Mouse (Mus musculus): ENCODE results near the gene Tmod4. TPM values are rescaled to one million over a fixed set of nuclear protein-coding genes. Genes with fewer than 3 reads are reported as not detected.

Gene Tmod4
- polyA plus RNA-seq, 1 experiment, result 3.6 TPM

DNA sequence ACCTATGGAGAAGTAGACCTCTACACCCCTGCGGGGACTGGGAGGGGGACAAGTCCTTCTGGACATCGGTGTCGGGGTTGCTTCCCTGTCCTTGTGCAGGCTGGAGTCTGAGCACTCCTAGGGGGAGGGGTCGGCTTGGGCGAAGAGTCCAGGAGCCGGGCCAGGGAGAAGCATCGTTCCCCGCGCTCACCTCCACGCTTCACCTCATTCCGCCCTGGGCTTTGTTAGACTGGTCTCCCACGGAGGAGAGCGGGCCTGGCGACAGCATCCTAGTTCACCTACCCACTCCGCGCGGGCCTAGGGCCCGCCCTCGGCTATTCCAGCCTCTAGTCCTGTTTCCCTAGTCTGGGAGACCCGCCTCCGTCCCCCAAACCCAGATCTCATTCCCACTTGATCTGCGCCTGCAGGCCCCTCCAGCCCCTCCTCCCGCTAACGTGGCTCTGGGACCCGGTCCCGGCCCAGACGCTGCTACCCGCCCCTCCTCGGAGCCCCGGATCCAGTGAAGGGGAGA lies 36.8 kb downstream of the Tmod4 start:
- Histone ChIP-seq H3K27me3 (ENCODE audit: control insufficient read depth, insufficient read depth, low read length) (peaks cover 6% of the 10 kb centered on the region; the same call in 1 of the 2 replicates), H3K4me3 (ENCODE audit: control insufficient read depth, insufficient read depth, low read length) (peak overlapping the region; percentile 83), H3K36me3 (ENCODE audit: control insufficient read depth, insufficient read depth, low read length) (no peaks in the 10 kb centered on the region), H3K27ac (ENCODE audit: control insufficient read depth, insufficient read depth, low read length) (no peak overlapping the region), H3K4me1 (replicated peaks; ENCODE audit: control insufficient read depth, insufficient read depth, low read length) (peaks cover 15% of the 10 kb centered on the region)
- peak; percentile 19 for DNase-seq
- no peak for TF ChIP-seq CTCF (IDR thresholded peaks at IDR 0.05; ENCODE audit: borderline replicate concordance, control insufficient read depth, extremely low read depth, insufficient read depth, low read length, poor library complexity)
- no peak for TF ChIP-seq POLR2A (IDR thresholded peaks at IDR 0.05; ENCODE audit: control insufficient read depth, extremely low read depth, insufficient read depth, low read length, poor library complexity)
- WGBS, result 17% methylated on average over 30 of the region's 30 CpGs

DNA sequence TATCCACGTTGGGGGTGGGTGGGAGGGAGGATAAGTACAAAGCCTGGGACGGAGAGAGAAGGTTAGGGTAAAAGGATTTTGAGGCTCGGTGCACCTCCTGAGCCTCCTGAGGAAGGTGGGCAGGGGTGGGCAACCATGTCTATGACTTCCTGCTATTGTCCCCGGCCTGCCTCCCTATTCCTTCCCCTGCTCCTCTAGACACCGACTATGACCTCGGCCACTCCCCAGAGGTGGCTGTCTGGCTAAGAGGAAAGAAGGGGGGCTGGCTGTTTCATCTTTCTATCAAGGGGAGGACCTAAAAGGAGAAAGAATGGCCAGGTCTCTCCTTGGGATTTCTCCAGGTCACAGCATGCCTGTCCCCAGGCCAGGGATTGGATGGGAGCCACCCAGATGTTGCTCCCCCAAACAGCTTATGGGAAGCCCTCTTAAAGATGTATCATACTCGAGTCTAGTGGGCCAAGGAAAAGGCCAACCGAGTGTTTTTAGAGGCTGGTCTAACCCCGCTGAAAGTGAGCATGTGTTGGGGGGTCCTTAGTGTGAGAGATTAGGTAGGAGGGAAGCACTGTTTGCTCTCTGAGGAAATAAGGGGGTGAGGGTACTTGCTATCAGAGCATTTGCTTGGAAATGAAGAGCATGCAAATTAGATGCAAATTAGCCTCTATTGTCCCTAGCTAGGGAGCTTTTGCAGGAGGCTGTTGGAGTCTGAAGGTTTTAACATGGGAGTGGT lies 37.5 kb downstream of the Tmod4 start:
- WGBS, result 43% methylated on average over 9 of the region's 9 CpGs
- DNase-seq, result no peak
- TF ChIP-seq CTCF (IDR thresholded peaks at IDR 0.05; ENCODE audit: borderline replicate concordance, control insufficient read depth, extremely low read depth, insufficient read depth, low read length, poor library complexity) (no peak), POLR2A (IDR thresholded peaks at IDR 0.05; ENCODE audit: control insufficient read depth, extremely low read depth, insufficient read depth, low read length, poor library complexity) (no peak)
- Histone ChIP-seq H3K27me3 (ENCODE audit: control insufficient read depth, insufficient read depth, low read length) (peaks cover 6% of the 10 kb centered on the region; the same call in 1 of the 2 replicates), H3K4me3 (ENCODE audit: control insufficient read depth, insufficient read depth, low read length) (no peak overlapping the region), H3K4me1 (replicated peaks; ENCODE audit: control insufficient read depth, insufficient read depth, low read length) (peaks cover 15% of the 10 kb centered on the region), H3K27ac (ENCODE audit: control insufficient read depth, insufficient read depth, low read length) (no peak overlapping the region), H3K36me3 (ENCODE audit: control insufficient read depth, insufficient read depth, low read length) (no peaks in the 10 kb centered on the region)

DNA sequence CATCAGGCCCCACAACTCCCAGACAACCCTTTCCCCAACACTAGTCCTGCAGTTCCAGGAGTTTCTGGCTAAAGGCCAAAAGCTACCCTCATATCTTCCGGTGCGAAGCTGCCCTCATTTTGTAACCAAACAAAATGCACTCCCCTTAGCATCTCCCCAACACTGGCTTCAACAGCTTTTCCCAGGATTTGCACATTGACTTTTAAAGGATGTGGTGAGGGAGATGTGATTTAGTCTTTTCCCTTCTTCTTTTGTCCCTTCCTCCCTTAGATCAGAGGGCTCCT lies 38.0 kb downstream of the Tmod4 start:
- Histone ChIP-seq H3K4me3 (ENCODE audit: control insufficient read depth, insufficient read depth, low read length) (no peak overlapping the region), H3K36me3 (ENCODE audit: control insufficient read depth, insufficient read depth, low read length) (no peaks in the 10 kb centered on the region), H3K27ac (ENCODE audit: control insufficient read depth, insufficient read depth, low read length) (no peak overlapping the region), H3K27me3 (ENCODE audit: control insufficient read depth, insufficient read depth, low read length) (peaks cover 6% of the 10 kb centered on the region; the same call in 1 of the 2 replicates), H3K4me1 (replicated peaks; ENCODE audit: control insufficient read depth, insufficient read depth, low read length) (peaks cover 15% of the 10 kb centered on the region)
- DNase-seq, result no peak
- 93% methylated on average over 2 of the region's 2 CpGs for WGBS
- no peak for TF ChIP-seq CTCF (IDR thresholded peaks at IDR 0.05; ENCODE audit: borderline replicate concordance, control insufficient read depth, extremely low read depth, insufficient read depth, low read length, poor library complexity)
- no peak for TF ChIP-seq POLR2A (IDR thresholded peaks at IDR 0.05; ENCODE audit: control insufficient read depth, extremely low read depth, insufficient read depth, low read length, poor library complexity)

DNA sequence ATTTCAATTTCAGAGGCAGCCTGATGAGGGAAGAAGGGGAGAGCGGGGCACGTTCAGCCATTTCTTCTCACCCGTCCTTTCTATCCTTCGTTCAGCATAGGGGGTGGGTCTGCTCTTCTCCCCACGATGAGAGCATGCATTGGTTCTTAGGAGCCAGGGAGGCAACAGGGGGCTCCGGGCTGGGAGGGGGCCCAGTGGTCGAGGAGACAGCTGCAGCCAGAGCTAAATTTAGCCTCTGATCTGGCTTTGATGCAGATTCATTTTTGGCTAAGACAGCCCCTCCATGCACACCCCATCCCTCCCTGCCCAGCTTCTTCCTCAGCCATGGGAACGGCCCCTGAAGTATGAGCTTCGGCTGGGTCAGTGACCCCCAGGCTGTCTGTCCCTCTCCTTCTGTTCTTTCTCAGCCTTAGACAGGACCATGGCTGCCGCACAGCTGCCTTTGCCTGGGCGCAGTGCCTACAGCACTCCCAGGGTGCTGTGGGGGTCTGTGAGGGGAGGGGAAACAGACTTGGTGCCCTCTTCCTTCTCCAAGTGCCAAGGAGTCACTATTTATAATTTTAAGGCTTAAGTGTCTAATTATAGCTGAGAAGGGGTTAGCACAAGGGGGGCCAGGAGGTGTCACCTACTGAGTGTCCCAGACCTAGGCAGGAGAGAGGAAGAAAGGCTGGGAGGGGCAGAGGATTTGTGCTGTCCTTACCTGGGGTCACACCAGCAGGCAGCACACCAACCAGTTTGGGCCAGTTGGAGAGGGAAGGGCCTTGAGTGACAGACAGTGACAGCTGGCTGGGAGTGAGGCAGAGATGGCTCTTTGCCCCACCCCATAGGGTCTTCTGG lies 39.4 kb downstream of the Tmod4 start:
- 78% methylated on average over 11 of the region's 11 CpGs for WGBS
- Histone ChIP-seq H3K27ac (ENCODE audit: control insufficient read depth, insufficient read depth, low read length) (no peak overlapping the region), H3K4me1 (replicated peaks; ENCODE audit: control insufficient read depth, insufficient read depth, low read length) (peaks cover 15% of the 10 kb centered on the region), H3K27me3 (ENCODE audit: control insufficient read depth, insufficient read depth, low read length) (peaks cover 6% of the 10 kb centered on the region; the same call in 1 of the 2 replicates), H3K36me3 (ENCODE audit: control insufficient read depth, insufficient read depth, low read length) (no peaks in the 10 kb centered on the region), H3K4me3 (ENCODE audit: control insufficient read depth, insufficient read depth, low read length) (no peak overlapping the region)
- DNase-seq, result no peak
- no peak for TF ChIP-seq POLR2A (IDR thresholded peaks at IDR 0.05; ENCODE audit: control insufficient read depth, extremely low read depth, insufficient read depth, low read length, poor library complexity)

DNA sequence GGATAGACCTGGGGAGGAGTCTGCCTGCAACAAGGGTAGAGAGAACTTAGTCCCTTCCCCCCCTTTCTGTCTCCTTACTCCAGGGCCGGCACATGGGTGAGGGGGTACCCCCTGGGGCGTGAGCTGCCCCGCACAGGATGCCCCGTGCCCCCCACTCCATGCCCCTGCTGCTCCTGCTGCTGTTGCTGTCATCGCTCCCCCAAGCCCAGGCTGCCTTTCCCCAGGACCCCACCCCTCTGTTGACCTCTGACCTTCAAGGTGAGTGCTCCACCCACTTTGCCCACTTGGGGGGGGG lies 39.9 kb downstream of the Tmod4 start:
- peaks cover 6% of the 10 kb centered on the region; the same call in 1 of the 2 replicates for H3K27me3 ChIP-seq (ENCODE audit: control insufficient read depth, insufficient read depth, low read length)
- no peak for DNase-seq
- WGBS, result 96% methylated on average over 5 of the region's 5 CpGs
- H3K36me3 ChIP-seq (ENCODE audit: control insufficient read depth, insufficient read depth, low read length), result no peaks in the 10 kb centered on the region
- H3K4me1 ChIP-seq (replicated peaks; ENCODE audit: control insufficient read depth, insufficient read depth, low read length), result peaks cover 15% of the 10 kb centered on the region
- no peak overlapping the region for H3K27ac ChIP-seq (ENCODE audit: control insufficient read depth, insufficient read depth, low read length)
- H3K4me3 ChIP-seq (ENCODE audit: control insufficient read depth, insufficient read depth, low read length), result no peak overlapping the region
- TF ChIP-seq CTCF (IDR thresholded peaks at IDR 0.05; ENCODE audit: borderline replicate concordance, control insufficient read depth, extremely low read depth, insufficient read depth, low read length, poor library complexity), result no peak
- TF ChIP-seq POLR2A (IDR thresholded peaks at IDR 0.05; ENCODE audit: control insufficient read depth, extremely low read depth, insufficient read depth, low read length, poor library complexity), result no peak

DNA sequence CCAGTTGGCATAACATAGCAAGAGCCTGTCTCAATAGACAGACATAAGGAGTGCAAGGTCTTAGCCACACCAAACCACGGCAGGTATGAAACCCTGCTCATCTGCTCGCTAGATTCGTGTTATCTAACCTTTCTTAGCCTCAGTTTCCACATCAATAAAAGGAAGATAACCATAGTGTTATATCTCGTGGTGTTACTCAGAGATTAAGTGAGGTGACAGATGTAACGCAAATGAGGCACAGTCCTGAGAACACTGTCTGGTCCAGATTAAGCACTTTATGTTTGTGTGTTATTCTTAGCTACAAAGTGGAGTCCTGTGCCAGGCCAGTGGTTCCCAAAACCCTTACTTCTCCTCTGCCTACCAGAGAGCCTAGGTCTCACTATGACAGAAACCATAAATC lies 40.6 kb downstream of the Tmod4 start:
- H3K27me3 ChIP-seq (ENCODE audit: control insufficient read depth, insufficient read depth, low read length), result peaks cover 6% of the 10 kb centered on the region; the same call in 1 of the 2 replicates
- H3K4me1 ChIP-seq (replicated peaks; ENCODE audit: control insufficient read depth, insufficient read depth, low read length), result peaks cover 9% of the 10 kb centered on the region
- TF ChIP-seq CTCF (IDR thresholded peaks at IDR 0.05; ENCODE audit: borderline replicate concordance, control insufficient read depth, extremely low read depth, insufficient read depth, low read length, poor library complexity) (no peak), POLR2A (IDR thresholded peaks at IDR 0.05; ENCODE audit: control insufficient read depth, extremely low read depth, insufficient read depth, low read length, poor library complexity) (no peak)
- no peak overlapping the region for H3K4me3 ChIP-seq (ENCODE audit: control insufficient read depth, insufficient read depth, low read length)
- no peak for DNase-seq
- 43% methylated on average over 5 of the region's 5 CpGs for WGBS
- H3K36me3 ChIP-seq (ENCODE audit: control insufficient read depth, insufficient read depth, low read length), result no peaks in the 10 kb centered on the region
- no peak overlapping the region for H3K27ac ChIP-seq (ENCODE audit: control insufficient read depth, insufficient read depth, low read length)
